Mouse (Mus musculus): Measurements from ENCODE around the gene Lrfn5. TPM values are rescaled to one million over a fixed set of nuclear protein-coding genes. Genes with fewer than 3 reads are reported as not detected.

Lrfn5 gene
- 0.05 and 0.08 TPM in 2 replicates for polyA plus RNA-seq (2015; fragmentation: Nextera tagmentation; extraction: Ambion mirVana)

DNA sequence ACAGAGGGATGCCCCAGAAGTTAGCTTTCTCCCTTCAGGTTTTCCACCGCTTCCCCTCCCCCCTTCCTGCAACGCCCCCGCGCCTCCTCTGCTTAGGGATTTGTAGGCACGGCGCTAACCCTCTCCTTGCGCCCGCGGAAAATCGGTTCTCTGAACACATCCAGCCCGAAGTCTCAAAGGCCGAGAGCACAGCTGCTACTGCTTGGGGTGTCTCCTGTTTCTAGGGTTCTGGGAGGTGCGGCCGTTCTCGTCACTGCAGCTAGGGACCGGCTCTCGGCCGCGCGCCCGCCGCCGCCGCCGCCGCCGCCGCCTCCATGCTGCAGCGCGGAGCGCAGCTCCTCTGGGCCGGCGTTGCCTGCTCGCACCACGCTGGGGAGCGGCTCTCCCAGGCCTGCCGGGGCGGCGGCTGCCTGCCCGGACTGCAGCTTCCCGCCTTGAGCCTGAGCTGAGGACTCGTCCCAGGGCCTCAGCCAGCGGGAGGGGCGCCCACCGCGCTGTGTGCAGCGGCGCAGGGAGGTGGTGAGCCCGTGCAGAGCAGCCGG lies at the start of gene Lrfn5:
Lrfn5 (plus strand) TSS at position 322 of the 542 bp plus-strand sequence.

Measured in spleen, postnatal 0 days (tissue).